Mouse (Mus musculus) heart, postnatal 0 days (tissue): ENCODE measurements at regions not wholly inside any gene's neighbourhood (a gene's known extent, or its start where the extent isn't known, plus 50 kb on each side); places are given as distances from the start of the nearest gene placed in this dataset.

Experiments used
- CTCF ChIP-seq: IDR thresholded peaks from 2 replicates; pipeline ENCODE4 v1.5.1; 2016; ENCODE audit warnings: antibody characterized with exemption, control low read depth, low read depth
- EP300 ChIP-seq: IDR thresholded peaks from 2 replicates; pipeline ENCODE4 v1.6.1; 2016; ENCODE audit warnings: antibody characterized with exemption, low read depth

GRCm38 (mm10) chr8:113551454-113552273 lies 83.7 kb upstream of the Mon1b start:
- TF ChIP-seq CTCF (no peak), EP300 (no peak)
